Mouse (Mus musculus): ENCODE results near the gene Hdac10. TPM values are rescaled to one million over a fixed set of nuclear protein-coding genes. Genes with fewer than 3 reads are reported as not detected.
A peak's percentile ranks its signal among the peaks of the same experiment; 100 is the strongest.

The Hdac10 gene
- total RNA-seq (2012; rRNA removed), result 14.1 and 17.7 TPM in 2 replicates
- 9.5 TPM in 2 replicates for total RNA-seq (2014; rRNA removed)
- 8.2 and 8.5 TPM in 2 replicates for polyA plus RNA-seq (2012; ENCODE audit: insufficient read length, low read depth)

- DNase-seq (ENCODE audit: extremely low read depth), result peak; percentile 92
- peak within 1 kb of the TSS; percentile 48 for H3K27ac ChIP-seq (ENCODE audit: insufficient read depth, low read depth)
- TF ChIP-seq MAFK (IDR thresholded peaks at IDR 0.05; ENCODE audit: insufficient replicate concordance, low read length) (no peak), HCFC1 (IDR thresholded peaks at IDR 0.05; ENCODE audit: low read depth, low read length) (peak; percentile 71), JUN (IDR thresholded peaks at IDR 0.05; ENCODE audit: insufficient read depth, low read depth, low read length) (no peak), MYC (IDR thresholded peaks at IDR 0.05; ENCODE audit: low read depth, low read length) (0 out of 2 replicates have a peak, but pooled peaks have one; percentile 36), MAZ (IDR thresholded peaks at IDR 0.05; ENCODE audit: low read depth, low read length) (peak; percentile 23; the same call in 1 of the 2 replicates), MAX (IDR thresholded peaks at IDR 0.05; ENCODE audit: low read length) (peak; percentile 86), TCF12 (IDR thresholded peaks at IDR 0.05; ENCODE audit: low read depth, low read length) (no peak; the same call in 1 of the 2 replicates), SMC3 (IDR thresholded peaks at IDR 0.05; ENCODE audit: low read depth, low read length) (peak; percentile 35; the same call in 1 of the 2 replicates), E2F4 (IDR thresholded peaks at IDR 0.05; ENCODE audit: insufficient replicate concordance, low read depth, low read length) (no peak), CTCF (conservative IDR thresholded peaks at IDR 0.05 in 1 of 2, IDR thresholded peaks at IDR 0.05 in 1 of 2; ENCODE audit: low read depth in 2 of 2, low read length in 2 of 2) (peak; percentile 41 to 80), EP300 (IDR thresholded peaks at IDR 0.05; ENCODE audit: low read length) (0 out of 2 replicates have a peak, but pooled peaks have one; percentile 30), USF2 (conservative IDR thresholded peaks at IDR 0.05; ENCODE audit: low read depth, low read length) (no peak), CHD2 (IDR thresholded peaks at IDR 0.05; ENCODE audit: low read length) (0 out of 2 replicates have a peak, but pooled peaks have one; percentile 10), ZNF384 (IDR thresholded peaks at IDR 0.05; ENCODE audit: low read depth, low read length) (no peak), CHD1 (IDR thresholded peaks at IDR 0.05; ENCODE audit: low read depth, low read length) (no peak), POLR2A (IDR thresholded peaks at IDR 0.05; ENCODE audit: low read depth, low read length) (peak; percentile 84), TBP (conservative IDR thresholded peaks at IDR 0.05; ENCODE audit: low read depth, low read length) (no peak), NRF1 (IDR thresholded peaks at IDR 0.05; ENCODE audit: low read depth, low read length) (no peak; the same call in 1 of the 2 replicates), RAD21 (IDR thresholded peaks at IDR 0.05; ENCODE audit: low read depth, low read length) (peak; percentile 16), NELFE (IDR thresholded peaks at IDR 0.05; ENCODE audit: low read depth, low read length) (peak; percentile 82), USF1 (IDR thresholded peaks at IDR 0.05; ENCODE audit: low read depth, low read length) (no peak), SIN3A (IDR thresholded peaks at IDR 0.05; ENCODE audit: low read length) (peak; percentile 88), GABPA (IDR thresholded peaks at IDR 0.05; ENCODE audit: insufficient replicate concordance, low read depth, low read length) (no peak), ZKSCAN1 (IDR thresholded peaks at IDR 0.05; ENCODE audit: borderline replicate concordance, low read depth, low read length) (no peak), ETS1 (conservative IDR thresholded peaks at IDR 0.05; ENCODE audit: low read depth, low read length) (peak; percentile 37), POLR2AphosphoS2 (IDR thresholded peaks at IDR 0.05; ENCODE audit: low read depth, low read length) (peak; percentile 38; the same call in 1 of the 2 replicates), KAT2A (IDR thresholded peaks at IDR 0.05; ENCODE audit: insufficient replicate concordance, low read length) (0 out of 2 replicates have a peak, but pooled peaks have one; percentile 59), PAX5 (IDR thresholded peaks at IDR 0.05; ENCODE audit: low read length) (no peak), JUND (conservative IDR thresholded peaks at IDR 0.05; ENCODE audit: low read depth, low read length) (no peak), MXI1 (IDR thresholded peaks at IDR 0.05; ENCODE audit: low read depth, low read length) (peak; percentile 95), BHLHE40 (IDR thresholded peaks at IDR 0.05; ENCODE audit: low read depth, low read length) (peak; percentile 58), ZMIZ1 (IDR thresholded peaks at IDR 0.05; ENCODE audit: low read depth, low read length) (peak; percentile 78), IRF4 (IDR thresholded peaks at IDR 0.05; ENCODE audit: low read depth, low read length) (no peak; the same call in 1 of the 2 replicates), ELF1 (IDR thresholded peaks at IDR 0.05; ENCODE audit: low read depth, low read length) (peak; percentile 92)
- peak within 1 kb of the TSS; percentile 60 to 80 (median 69) for H3K4me3 ChIP-seq (replicated peaks in 1 of 3; ENCODE audit: low read depth in 2 of 3, low read length in 2 of 3, poor library complexity in 1 of 3)
- H3K36me3 ChIP-seq (replicated peaks in 1 of 2; ENCODE audit: control insufficient read depth in 1 of 2, insufficient read depth in 1 of 2, low read length in 1 of 2), result peaks cover 9 to 31% of the 10 kb centered on the region in 2 experiments
- H3K9me3 ChIP-seq (replicated peaks; ENCODE audit: low read length), result no peaks in the 10 kb centered on the region
- H3K9ac ChIP-seq (ENCODE audit: insufficient read depth, low read depth), result peak within 1 kb of the TSS; percentile 38
- peaks cover 21 to 52% of the 10 kb centered on the region in 2 experiments for H3K4me1 ChIP-seq (ENCODE audit: control insufficient read depth in 1 of 2, insufficient read depth in 2 of 2)
- peak within 1 kb of the TSS; percentile 68 for H3K4me2 ChIP-seq (ENCODE audit: insufficient read depth, low read depth, poor library complexity, severe bottlenecking)
- H3K27me3 ChIP-seq (replicated peaks), result peaks cover 29% of the 10 kb centered on the region
- dilution Hi-C loops (cut with MboI; ENCODE audit: extremely low pct_ligation_motif_present, extremely low pct_unique_long_range_greater_than_20kb, low sequenced_read_pairs), result no loop called here
- in situ Hi-C loops (cut with MboI; ENCODE audit: low pct_ligation_motif_present, low pct_unique_long_range_greater_than_20kb, low sequenced_read_pairs), result loop anchor here (5.0 kb wide), 1 partner anchor 79 kb away; no protein-coding TSS in a partner anchor
- H3K79me2 ChIP-seq (replicated peaks; ENCODE audit: control insufficient read depth, extremely low read depth, insufficient read depth, poor library complexity, severe bottlenecking), result no peaks in the 10 kb centered on the region
Observed at GRCm38 (mm10) chr15:89128382-89129350, at the start of gene Hdac10. Hdac10 (minus strand) TSS chr15:89128700.
